Mouse (Mus musculus) adrenal gland, postnatal 36 days (tissue): ENCODE measurements at regions not wholly inside any gene's neighbourhood (a gene's known extent, or its start where the extent isn't known, plus 50 kb on each side); places are given as distances from the start of the nearest gene placed in this dataset.
"Not testable (repeated sequence)": the region's sequence is repeated elsewhere in the genome, so short reads cannot be mapped to it uniquely, and the experiment has no call there.

Source experiments
- DNase-seq, 2 experiments: peaks; one replicate each; pipeline ENCODE4 v3.0.0; 2021; ENCODE audit warnings: mixed read lengths in 1 of 2

- no peak for DNase-seq
These were observed 164.3 kb upstream of the Speer4f2 start for GRCm38 (mm10) chr5:17208554-17209283.

GRCm38 (mm10) chr5:17210723-17211245 is 162.2 kb upstream of the Speer4f2 start:
- DNase-seq = no peak

GRCm38 (mm10) chr5:17223542-17223941 is 149.4 kb upstream of the Speer4f2 start:
- not testable (repeated sequence) for DNase-seq

- peak in 1 of 2 experiments; percentile 3 for DNase-seq
These were observed 125.0 kb upstream of the Speer4f2 start for GRCm38 (mm10) chr5:17247732-17248606.

- no peak for DNase-seq
These were observed 112.2 kb upstream of the Speer4f2 start for GRCm38 (mm10) chr5:17260541-17261325.

- no peak for DNase-seq
These were observed 110.9 kb upstream of the Speer4f2 start for GRCm38 (mm10) chr5:17262126-17262525.

GRCm38 (mm10) chr5:17271153-17271552 is 101.8 kb upstream of the Speer4f2 start:
- DNase-seq = no peak

GRCm38 (mm10) chr5:17271722-17272479 is 101.1 kb upstream of the Speer4f2 start:
- DNase-seq = no peak

GRCm38 (mm10) chr5:17275346-17275745 is 97.6 kb upstream of the Speer4f2 start:
- no peak for DNase-seq

- DNase-seq = no peak
These were observed 96.0 kb upstream of the Speer4f2 start for GRCm38 (mm10) chr5:17276782-17277578.

GRCm38 (mm10) chr5:17280203-17280602 is 92.8 kb upstream of the Speer4f2 start:
- no peak for DNase-seq

- DNase-seq = no peak
These were observed 92.0 kb upstream of the Speer4f2 start for GRCm38 (mm10) chr5:17280951-17281350.

GRCm38 (mm10) chr5:17289028-17289427 is 84.0 kb upstream of the Speer4f2 start:
- DNase-seq = no peak

- DNase-seq = no peak
These were observed 80.4 kb upstream of the Speer4f2 start for GRCm38 (mm10) chr5:17292559-17292958.

- DNase-seq = no peak
These were observed 76.4 kb upstream of the Speer4f2 start for GRCm38 (mm10) chr5:17296571-17297035.

GRCm38 (mm10) chr5:17299846-17300245 is 73.1 kb upstream of the Speer4f2 start:
- no peak for DNase-seq

GRCm38 (mm10) chr5:17321501-17321900 is 51.5 kb upstream of the Speer4f2 start:
- no peak for DNase-seq
